Mouse (Mus musculus) CH12.LX (cell line): ENCODE data around the gene Rps6. TPM values are rescaled to one million over a fixed set of nuclear protein-coding genes. Genes with fewer than 3 reads are reported as not detected.

Source experiments
- DNase-seq: peaks from one replicate; pipeline ENCODE4 v3.0.0-alpha.2; 2013; ENCODE audit errors: extremely low read depth
- H3K27ac ChIP-seq: 2 replicates; pipeline ENCODE4 v1.5.1; 2012; ENCODE audit warnings: low read depth, mild to moderate bottlenecking, control low read depth, moderate library complexity; ENCODE audit not compliant: insufficient read depth
- H3K27me3 ChIP-seq: replicated peaks from 2 replicates; pipeline ENCODE3; 2012; ENCODE audit warnings: inconsistent platforms
- H3K36me3 ChIP-seq, 2 experiments: replicated peaks in 1 of 2; 2 replicates each; pipeline versions ENCODE3 to v1.6.1; 2012; ENCODE audit warnings: inconsistent platforms in 1 of 2, low read length in 1 of 2, mild to moderate bottlenecking in 1 of 2, mixed read lengths in 1 of 2, moderate library complexity in 1 of 2; ENCODE audit not compliant: control insufficient read depth in 1 of 2, insufficient read depth in 1 of 2
- H3K4me1 ChIP-seq, 2 experiments: 2 replicates each; pipeline ENCODE4 v1.6.1; 2012; ENCODE audit warnings: inconsistent platforms in 1 of 2, moderate library complexity in 1 of 2; ENCODE audit not compliant: insufficient read depth in 2 of 2, control insufficient read depth in 1 of 2
- H3K4me2 ChIP-seq: 2 replicates; pipeline ENCODE4 v1.6.1; 2012; ENCODE audit warnings: low read depth, mild to moderate bottlenecking, control low read depth; ENCODE audit not compliant: poor library complexity, insufficient read depth, severe bottlenecking
- H3K4me3 ChIP-seq, 3 experiments: fragments of 150-350 bp in 1 of 3; sonication (generic) in 1 of 3; replicated peaks in 1 of 3; 2 replicates each; pipeline versions ENCODE3 to v1.5.1; 2011 to 2012; ENCODE audit warnings: low read depth in 2 of 3, low read length in 2 of 3, mild to moderate bottlenecking in 2 of 3, moderate library complexity in 2 of 3, control low read depth in 1 of 3, improper control_type of control experiment in 1 of 3, inconsistent platforms in 1 of 3, mixed read lengths in 1 of 3; ENCODE audit not compliant: poor library complexity in 1 of 3
- H3K79me2 ChIP-seq: replicated peaks from 2 replicates; pipeline ENCODE4 v1.6.1; 2012; ENCODE audit warnings: mild to moderate bottlenecking, moderate library complexity; ENCODE audit not compliant: control insufficient read depth, poor library complexity, insufficient read depth, severe bottlenecking; ENCODE audit errors: extremely low read depth
- H3K9ac ChIP-seq: 2 replicates; pipeline ENCODE4 v1.6.1; 2012; ENCODE audit warnings: low read depth, mild to moderate bottlenecking, control low read depth, moderate library complexity; ENCODE audit not compliant: insufficient read depth
- H3K9me3 ChIP-seq: replicated peaks from 2 replicates; pipeline ENCODE3; 2012; ENCODE audit warnings: low read length, inconsistent platforms, mixed read lengths
- CHD1 ChIP-seq: IDR thresholded peaks from 2 replicates; pipeline ENCODE4 v1.6.1; 2012; ENCODE audit warnings: low read depth, low read length, improper control_type of control experiment, inconsistent platforms
- CHD2 ChIP-seq: IDR thresholded peaks from 2 replicates; pipeline ENCODE4 v1.6.1; 2011; ENCODE audit warnings: low read length, improper control_type of control experiment
- CTCF ChIP-seq, 2 experiments: IDR thresholded peaks in 1 of 2; conservative IDR thresholded peaks in 1 of 2; 2 replicates each; pipeline ENCODE4 v1.5.1; 2011 to 2012; ENCODE audit warnings: low read depth in 2 of 2, low read length in 2 of 2, improper control_type of control experiment in 1 of 2, inconsistent platforms in 1 of 2, mild to moderate bottlenecking in 1 of 2, moderate library complexity in 1 of 2
- EP300 ChIP-seq: IDR thresholded peaks from 2 replicates; pipeline ENCODE4 v1.6.1; 2011; ENCODE audit warnings: low read length, improper control_type of control experiment
- GABPA ChIP-seq: IDR thresholded peaks from 2 replicates; pipeline ENCODE4 v1.6.1; 2012; ENCODE audit warnings: low read depth, low read length, improper control_type of control experiment, inconsistent platforms; ENCODE audit not compliant: insufficient replicate concordance
- HCFC1 ChIP-seq: IDR thresholded peaks from 2 replicates; pipeline ENCODE4 v1.6.1; 2012; ENCODE audit warnings: low read depth, mild to moderate bottlenecking, inconsistent platforms, low read length, improper control_type of control experiment
- IRF4 ChIP-seq: IDR thresholded peaks from 2 replicates; pipeline ENCODE4 v1.6.1; 2014; ENCODE audit warnings: low read depth, mild to moderate bottlenecking, inconsistent platforms, low read length, improper control_type of control experiment
- JUN ChIP-seq: IDR thresholded peaks from 2 replicates; pipeline ENCODE4 v1.6.1; 2011; ENCODE audit warnings: low read depth, mild to moderate bottlenecking, low read length, improper control_type of control experiment, moderate library complexity; ENCODE audit not compliant: insufficient read depth
- JUND ChIP-seq: conservative IDR thresholded peaks from 2 replicates; pipeline ENCODE4 v1.6.1; 2011; ENCODE audit warnings: low read depth, low read length, improper control_type of control experiment
- MAFK ChIP-seq: IDR thresholded peaks from 2 replicates; pipeline ENCODE4 v1.6.1; 2011; ENCODE audit warnings: low read length, improper control_type of control experiment; ENCODE audit not compliant: insufficient replicate concordance
- MXI1 ChIP-seq: IDR thresholded peaks from 2 replicates; pipeline ENCODE4 v1.6.1; 2011; ENCODE audit warnings: mild to moderate bottlenecking, low read depth, low read length, improper control_type of control experiment
- MYC ChIP-seq: IDR thresholded peaks from 2 replicates; pipeline ENCODE4 v1.6.1; 2011; ENCODE audit warnings: low read depth, mild to moderate bottlenecking, improper control_type of control experiment, low read length
- NELFE ChIP-seq: IDR thresholded peaks from 2 replicates; pipeline ENCODE4 v1.6.1; 2011; ENCODE audit warnings: low read depth, low read length, improper control_type of control experiment
- NRF1 ChIP-seq: IDR thresholded peaks from 2 replicates; pipeline ENCODE4 v1.6.1; 2014; ENCODE audit warnings: low read depth, mild to moderate bottlenecking, inconsistent platforms, low read length, improper control_type of control experiment, moderate library complexity
- POLR2A ChIP-seq: IDR thresholded peaks from 2 replicates; pipeline ENCODE4 v1.6.1; 2011; ENCODE audit warnings: low read depth, mild to moderate bottlenecking, improper control_type of control experiment, low read length
- POLR2AphosphoS2 ChIP-seq: IDR thresholded peaks from 2 replicates; pipeline ENCODE4 v1.6.1; 2011; ENCODE audit warnings: low read depth, low read length, improper control_type of control experiment
- RAD21 ChIP-seq: IDR thresholded peaks from 2 replicates; pipeline ENCODE4 v1.6.1; 2011; ENCODE audit warnings: low read depth, mild to moderate bottlenecking, low read length, improper control_type of control experiment, moderate library complexity
- RCOR1 ChIP-seq: conservative IDR thresholded peaks from 2 replicates; pipeline ENCODE4 v1.6.1; 2012; ENCODE audit warnings: low read depth, mild to moderate bottlenecking, inconsistent platforms, low read length, improper control_type of control experiment
- SIN3A ChIP-seq: IDR thresholded peaks from 2 replicates; pipeline ENCODE4 v1.6.1; 2012; ENCODE audit warnings: low read length, improper control_type of control experiment, inconsistent platforms
- SMC3 ChIP-seq: IDR thresholded peaks from 2 replicates; pipeline ENCODE4 v1.6.1; 2011; ENCODE audit warnings: low read depth, low read length, improper control_type of control experiment
- TCF12 ChIP-seq: IDR thresholded peaks from 2 replicates; pipeline ENCODE4 v1.6.1; 2014; ENCODE audit warnings: low read depth, mild to moderate bottlenecking, inconsistent platforms, low read length, improper control_type of control experiment
- USF1 ChIP-seq: IDR thresholded peaks from 2 replicates; pipeline ENCODE4 v1.6.1; 2014; ENCODE audit warnings: low read depth, mild to moderate bottlenecking, inconsistent platforms, low read length, improper control_type of control experiment
- ZNF384 ChIP-seq: IDR thresholded peaks from 2 replicates; pipeline ENCODE4 v1.6.1; 2012; ENCODE audit warnings: low read depth, low read length, improper control_type of control experiment, inconsistent platforms
- dilution Hi-C: fragments of 300-500 bp; cut with MboI; formaldehyde crosslinking; loops from 2 replicates; pipeline ENCODE4 v1.14.3; 2020; ENCODE audit warnings: low sequenced_read_pairs; ENCODE audit not compliant: extremely low pct_unique_long_range_greater_than_20kb, extremely low pct_ligation_motif_present
- in situ Hi-C: fragments of 300-500 bp; cut with MboI; formaldehyde crosslinking; loops from 3 replicates; pipeline ENCODE4 v1.14.3; 2019; ENCODE audit warnings: low sequenced_read_pairs, low pct_ligation_motif_present, low pct_unique_long_range_greater_than_20kb, mixed read lengths
- polyA plus RNA-seq: library from polyadenylated mRNA; unstranded; fragments of >175 nt; gene quantifications from 2 replicates; pipeline ENCODE4 v1.2.1, GENCODE M21; 2012; ENCODE audit warnings: low read depth; ENCODE audit not compliant: insufficient read length
- total RNA-seq, 2 experiments: library from RNA; depleted of rRNA; stranded (reverse); fragments of 300-350 nt in 1 of 2; fragments of >200 nt in 1 of 2; gene quantifications; 2 replicates each; pipeline ENCODE4 v1.2.3; 2012 to 2014

Rps6 gene
- total and polyA plus RNA-seq, 3 experiments = 2,128 to 3,826 (median 3,137) TPM

- H3K4me1 ChIP-seq = no peaks in the 10 kb centered on the region
- no peaks in the 10 kb centered on the region for H3K79me2 ChIP-seq
- H3K36me3 ChIP-seq = no peaks in the 10 kb centered on the region
- no peak overlapping the region for H3K27ac ChIP-seq
- in situ Hi-C loops = no loop called here
- H3K4me3 ChIP-seq = no peak overlapping the region
- dilution Hi-C loops = no loop called here
- H3K4me2 ChIP-seq = no peak overlapping the region
- no peak for DNase-seq
- H3K9ac ChIP-seq = no peak overlapping the region
- TF ChIP-seq MXI1 (no peak), SIN3A (no peak), USF1 (no peak), ZNF384 (no peak), RCOR1 (no peak), GABPA (no peak), HCFC1 (no peak), CHD1 (no peak), RAD21 (no peak), POLR2AphosphoS2 (no peak), POLR2A (no peak), MYC (no peak)
- no peaks in the 10 kb centered on the region for H3K27me3 ChIP-seq
- H3K9me3 ChIP-seq = no peaks in the 10 kb centered on the region
These were observed 25.2 kb upstream of the Rps6 start for GRCm38 (mm10) chr4:86882413-86882812.

- Histone ChIP-seq H3K4me1 (no peaks in the 10 kb centered on the region), H3K79me2 (no peaks in the 10 kb centered on the region), H3K27me3 (no peaks in the 10 kb centered on the region), H3K27ac (no peak overlapping the region), H3K4me3 (no peak overlapping the region), H3K9me3 (no peaks in the 10 kb centered on the region), H3K36me3 (no peaks in the 10 kb centered on the region), H3K9ac (no peak overlapping the region), H3K4me2 (no peak overlapping the region)
- no peak for DNase-seq
- dilution Hi-C loops (no loop called here), in situ Hi-C loops (no loop called here)
- TF ChIP-seq CHD2 (no peak), RAD21 (no peak), NRF1 (no peak), CTCF (conservative IDR thresholded peaks at IDR 0.05 in 1 of 2, IDR thresholded peaks at IDR 0.05 in 1 of 2; ENCODE audit: low read depth in 2 of 2, low read length in 2 of 2) (no peak), JUN (no peak), JUND (no peak), POLR2AphosphoS2 (no peak), GABPA (no peak), POLR2A (no peak), EP300 (no peak), IRF4 (no peak), MAFK (no peak), TCF12 (no peak), SMC3 (no peak), NELFE (no peak)
These were observed 24.0 kb upstream of the Rps6 start for GRCm38 (mm10) chr4:86881178-86881577.
